Mouse (Mus musculus): ENCODE results near the gene Ift74. TPM values are rescaled to one million over a fixed set of nuclear protein-coding genes. Genes with fewer than 3 reads are reported as not detected.
"Not testable (repeated sequence)": the region's sequence is repeated elsewhere in the genome, so short reads cannot be mapped to it uniquely, and the experiment has no call there.

Ift74 gene
- total and polyA plus RNA-seq, 2 experiments from 2014 or later, result 31.2 to 33.4 TPM

- ATAC-seq (peak; percentile 60), DNase-seq (peak; percentile 34)
- H3K4me3 ChIP-seq (ENCODE audit: low read depth, low read length), result no peak overlapping the region
- no peaks in the 10 kb centered on the region for H3K27me3 ChIP-seq (ENCODE audit: insufficient read depth, low read length)
- H3K4me1 ChIP-seq (ENCODE audit: insufficient read depth), result no peaks in the 10 kb centered on the region
- 47% methylated on average over 1 of the region's 1 CpGs for WGBS
- no peak overlapping the region for H3K27ac ChIP-seq (ENCODE audit: low read depth, low read length)
- peak; percentile 67 for TF ChIP-seq CTCF (IDR thresholded peaks at IDR 0.05; ENCODE audit: low read depth)
- no peak overlapping the region for H3K4me2 ChIP-seq (ENCODE audit: low read depth)
- no peaks in the 10 kb centered on the region for H3K9me3 ChIP-seq (ENCODE audit: low read length)
- H3K36me3 ChIP-seq (ENCODE audit: insufficient read depth), result no peaks in the 10 kb centered on the region
- no peak overlapping the region for H3K9ac ChIP-seq
Measured at GRCm38 (mm10) chr4:94669718-94670117, 55.4 kb downstream of the Ift74 start.

- no peak overlapping the region for H3K4me3 ChIP-seq (ENCODE audit: low read depth, low read length)
- H3K9ac ChIP-seq, result no peak overlapping the region
- 93% methylated on average over 2 of the region's 2 CpGs for WGBS
- no peak overlapping the region for H3K27ac ChIP-seq (ENCODE audit: low read depth, low read length)
- H3K4me2 ChIP-seq (ENCODE audit: low read depth), result no peak overlapping the region
- no peaks in the 10 kb centered on the region for H3K27me3 ChIP-seq (ENCODE audit: insufficient read depth, low read length)
- ATAC-seq (no peak), DNase-seq (no peak)
- no peaks in the 10 kb centered on the region for H3K9me3 ChIP-seq (ENCODE audit: low read length)
- H3K36me3 ChIP-seq (ENCODE audit: insufficient read depth), result peaks cover 18% of the 10 kb centered on the region; the same call in 1 of the 2 replicates
- TF ChIP-seq CTCF (IDR thresholded peaks at IDR 0.05; ENCODE audit: low read depth), result no peak
- no peaks in the 10 kb centered on the region for H3K4me1 ChIP-seq (ENCODE audit: insufficient read depth)
Measured at GRCm38 (mm10) chr4:94680662-94681061, 66.4 kb downstream of the Ift74 start.

DNA sequence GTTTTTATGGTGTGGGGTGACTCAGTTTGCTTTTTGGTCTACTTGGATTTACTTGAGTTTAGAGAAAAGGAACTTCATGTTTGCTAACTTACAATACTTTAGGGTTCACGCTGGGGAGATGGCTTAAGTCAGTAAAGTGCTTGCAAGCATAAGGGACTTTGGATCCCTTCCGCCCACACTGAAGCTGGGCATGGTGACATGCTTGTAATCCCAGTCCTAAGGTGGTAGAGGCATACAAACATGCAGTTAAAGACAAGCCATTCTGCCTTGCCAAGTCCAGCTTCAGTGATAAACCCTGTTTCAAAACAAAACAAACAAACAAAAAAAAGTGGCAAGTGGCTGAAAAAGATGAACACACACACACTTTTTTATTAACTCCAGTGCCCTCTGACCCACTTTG, 66.9 kb downstream of the Ift74 start:
- Histone ChIP-seq H3K27me3 (ENCODE audit: insufficient read depth, low read length) (no peaks in the 10 kb centered on the region), H3K36me3 (ENCODE audit: insufficient read depth) (peaks cover 20% of the 10 kb centered on the region), H3K9me3 (ENCODE audit: low read length) (no peaks in the 10 kb centered on the region), H3K4me1 (ENCODE audit: insufficient read depth) (no peaks in the 10 kb centered on the region), H3K27ac (ENCODE audit: low read depth, low read length) (no peak overlapping the region), H3K4me3 (ENCODE audit: low read depth, low read length) (no peak overlapping the region), H3K9ac (no peak overlapping the region), H3K4me2 (ENCODE audit: low read depth) (no peak overlapping the region)
- no peak for DNase-seq
- TF ChIP-seq CTCF (IDR thresholded peaks at IDR 0.05; ENCODE audit: low read depth), result no peak
- WGBS, result 94% methylated on average over 2 of the region's 2 CpGs
- ATAC-seq, result no peak

- no peak for TF ChIP-seq CTCF (IDR thresholded peaks at IDR 0.05; ENCODE audit: low read depth)
- ATAC-seq (no peak), DNase-seq (no peak)
- 61% methylated on average over 1 of the region's 1 CpGs for WGBS
- Histone ChIP-seq H3K4me2 (ENCODE audit: low read depth) (no peak overlapping the region), H3K27ac (ENCODE audit: low read depth, low read length) (no peak overlapping the region), H3K9me3 (ENCODE audit: low read length) (no peaks in the 10 kb centered on the region), H3K4me1 (ENCODE audit: insufficient read depth) (no peaks in the 10 kb centered on the region), H3K36me3 (ENCODE audit: insufficient read depth) (peaks cover 26% of the 10 kb centered on the region), H3K27me3 (ENCODE audit: insufficient read depth, low read length) (no peaks in the 10 kb centered on the region), H3K4me3 (ENCODE audit: low read depth, low read length) (no peak overlapping the region), H3K9ac (no peak overlapping the region)
Measured at GRCm38 (mm10) chr4:94682029-94682428, 67.7 kb downstream of the Ift74 start.

- Histone ChIP-seq H3K4me2 (ENCODE audit: low read depth) (no peak overlapping the region), H3K9me3 (ENCODE audit: low read length) (no peaks in the 10 kb centered on the region), H3K4me3 (ENCODE audit: low read depth, low read length) (no peak overlapping the region), H3K9ac (no peak overlapping the region), H3K27me3 (ENCODE audit: insufficient read depth, low read length) (no peaks in the 10 kb centered on the region), H3K27ac (ENCODE audit: low read depth, low read length) (no peak overlapping the region), H3K4me1 (ENCODE audit: insufficient read depth) (no peaks in the 10 kb centered on the region), H3K36me3 (ENCODE audit: insufficient read depth) (peaks cover 34% of the 10 kb centered on the region)
- WGBS, result 91% methylated on average over 5 of the region's 5 CpGs
- DNase-seq, result no peak
- TF ChIP-seq CTCF (IDR thresholded peaks at IDR 0.05; ENCODE audit: low read depth), result no peak
- ATAC-seq, result no peak
Measured at GRCm38 (mm10) chr4:94683305-94683704, 69.0 kb downstream of the Ift74 start.

DNA sequence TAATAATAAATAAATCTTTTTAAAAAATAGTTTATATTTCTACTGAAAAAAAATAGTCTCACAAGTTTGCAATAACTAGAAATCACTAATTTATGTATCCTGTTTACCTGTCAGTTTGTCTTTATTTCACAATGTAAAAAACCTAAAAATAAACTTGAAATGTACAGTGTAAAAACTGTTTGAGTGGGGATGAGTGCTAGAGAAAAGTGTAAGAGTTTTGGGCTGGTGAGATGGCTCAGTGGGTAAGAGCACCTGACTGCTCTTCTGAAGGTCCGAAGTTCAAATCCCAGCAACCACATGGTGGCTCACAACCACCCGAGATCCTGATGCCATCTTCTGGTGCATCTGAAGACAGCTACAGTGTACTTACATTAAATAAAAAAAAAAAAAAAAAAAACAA, 75.5 kb downstream of the Ift74 start:
- H3K9ac ChIP-seq; H3K9me3 ChIP-seq (ENCODE audit: low read length); ATAC-seq; H3K4me1 ChIP-seq (ENCODE audit: insufficient read depth); H3K27ac ChIP-seq (ENCODE audit: low read depth, low read length); H3K4me2 ChIP-seq (ENCODE audit: low read depth); DNase-seq; H3K4me3 ChIP-seq (ENCODE audit: low read depth, low read length); H3K27me3 ChIP-seq (ENCODE audit: insufficient read depth, low read length): not testable (repeated sequence)
- peaks cover 19% of the 10 kb centered on the region for H3K36me3 ChIP-seq (ENCODE audit: insufficient read depth)
- WGBS, result 84% methylated on average over 2 of the region's 2 CpGs

DNA sequence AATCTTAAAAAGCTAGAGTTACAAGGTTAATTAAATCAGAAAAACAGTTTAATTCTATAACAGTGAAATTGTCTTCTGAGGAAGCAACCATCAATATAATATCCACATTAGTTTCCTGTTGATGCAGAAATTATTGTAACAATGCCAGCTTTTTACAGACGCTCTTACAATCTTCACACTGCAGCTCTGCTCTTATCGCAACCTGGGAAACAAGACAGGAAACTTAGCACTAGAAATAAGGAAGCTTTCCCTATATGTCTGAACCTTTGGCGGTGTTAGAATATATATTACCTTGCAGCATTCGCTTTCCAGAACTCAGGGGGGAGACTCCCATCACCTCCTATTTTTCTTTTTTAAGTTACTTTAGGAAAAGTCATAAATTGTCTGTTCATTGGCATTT, 76.8 kb downstream of the Ift74 start:
- WGBS, result 88% methylated on average over 4 of the region's 4 CpGs
- DNase-seq, result no peak
- H3K9me3 ChIP-seq (ENCODE audit: low read length), result no peaks in the 10 kb centered on the region
- H3K4me2 ChIP-seq (ENCODE audit: low read depth), result no peak overlapping the region
- no peaks in the 10 kb centered on the region for H3K27me3 ChIP-seq (ENCODE audit: insufficient read depth, low read length)
- no peak overlapping the region for H3K27ac ChIP-seq (ENCODE audit: low read depth, low read length)
- H3K36me3 ChIP-seq (ENCODE audit: insufficient read depth), result peaks cover 18% of the 10 kb centered on the region
- no peak for TF ChIP-seq CTCF (IDR thresholded peaks at IDR 0.05; ENCODE audit: low read depth)
- ATAC-seq, result no peak
- no peaks in the 10 kb centered on the region for H3K4me1 ChIP-seq (ENCODE audit: insufficient read depth)
- H3K9ac ChIP-seq, result no peak overlapping the region
- no peak overlapping the region for H3K4me3 ChIP-seq (ENCODE audit: low read depth, low read length)

DNA sequence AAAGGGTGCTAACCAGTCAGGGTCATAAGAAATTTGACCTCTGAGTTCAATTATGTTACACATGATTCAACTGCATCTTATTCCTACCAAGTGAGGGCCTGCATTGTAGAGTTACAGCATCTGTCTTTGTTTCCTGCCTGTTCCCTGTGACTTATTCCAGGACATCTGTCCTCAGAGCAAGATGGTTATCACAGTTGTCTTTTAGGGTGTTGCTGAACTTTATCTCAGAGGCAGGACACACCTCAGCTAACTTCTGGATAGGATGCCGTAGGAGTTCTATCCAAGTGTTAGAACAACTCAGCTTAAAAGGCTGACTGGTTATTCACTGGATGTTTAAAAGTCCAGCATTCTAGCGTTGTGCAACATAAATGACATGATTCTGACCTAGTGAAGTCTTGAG, 77.9 kb downstream of the Ift74 start:
- DNase-seq (no peak), ATAC-seq (no peak)
- Histone ChIP-seq H3K4me2 (ENCODE audit: low read depth) (no peak overlapping the region), H3K9ac (no peak overlapping the region), H3K9me3 (ENCODE audit: low read length) (no peaks in the 10 kb centered on the region), H3K27me3 (ENCODE audit: insufficient read depth, low read length) (no peaks in the 10 kb centered on the region), H3K27ac (ENCODE audit: low read depth, low read length) (no peak overlapping the region), H3K4me1 (ENCODE audit: insufficient read depth) (no peaks in the 10 kb centered on the region), H3K36me3 (ENCODE audit: insufficient read depth) (peaks cover 10% of the 10 kb centered on the region), H3K4me3 (ENCODE audit: low read depth, low read length) (no peak overlapping the region)
- WGBS, result 90% methylated on average over 2 of the region's 2 CpGs
- no peak for TF ChIP-seq CTCF (IDR thresholded peaks at IDR 0.05; ENCODE audit: low read depth)
